Mouse (Mus musculus) kidney, embryonic 14.5 days (tissue): ENCODE measurements at regions not wholly inside any gene's neighbourhood (a gene's known extent, or its start where the extent isn't known, plus 50 kb on each side); places are given as distances from the start of the nearest gene placed in this dataset.

Experiments used
- ATAC-seq: fragments of 200-750 bp; cut with Nextera tagmentation; 2 replicates; pipeline ENCODE4 v1.8.0; 2017; ENCODE audit warnings: moderate number of reproducible peaks, mild to moderate bottlenecking, moderate TSS enrichment, moderate library complexity; ENCODE audit not compliant: low FRiP score, low TSS enrichment
- H3K27ac ChIP-seq: fragments of 300-500 bp; sonication (generic); 2 replicates; pipeline ENCODE4 v1.5.1; 2014; ENCODE audit warnings: low read depth, mild to moderate bottlenecking, low read length, moderate library complexity, mixed read lengths
- H3K27me3 ChIP-seq: fragments of 300-500 bp; sonication (generic); 2 replicates; pipeline ENCODE4 v1.6.1; 2014; ENCODE audit warnings: mild to moderate bottlenecking, low read length; ENCODE audit not compliant: control insufficient read depth, insufficient read depth
- H3K36me3 ChIP-seq: fragments of 300-500 bp; sonication (generic); 2 replicates; pipeline ENCODE4 v1.6.1; 2014; ENCODE audit warnings: low read length, mixed read lengths; ENCODE audit not compliant: control insufficient read depth, insufficient read depth
- H3K4me1 ChIP-seq: fragments of 300-500 bp; sonication (generic); 2 replicates; pipeline ENCODE4 v1.6.1; 2014; ENCODE audit warnings: low read length, mixed read lengths; ENCODE audit not compliant: control insufficient read depth, insufficient read depth
- H3K4me2 ChIP-seq: fragments of 300-500 bp; sonication (generic); replicated peaks from 2 replicates; pipeline ENCODE4 v1.6.1; 2014; ENCODE audit warnings: low read depth, mild to moderate bottlenecking, low read length
- H3K4me3 ChIP-seq: fragments of 300-500 bp; sonication (generic); 2 replicates; pipeline ENCODE4 v1.5.1; 2014; ENCODE audit warnings: mild to moderate bottlenecking, low read length
- H3K9ac ChIP-seq: fragments of 300-500 bp; sonication (generic); 2 replicates; pipeline ENCODE4 v1.6.1; 2014; ENCODE audit warnings: low read depth, mild to moderate bottlenecking, low read length, moderate library complexity
- H3K9me3 ChIP-seq: fragments of 300-500 bp; sonication (generic); 2 replicates; pipeline ENCODE4 v1.6.1; 2016; ENCODE audit warnings: low read length; ENCODE audit not compliant: control insufficient read depth
- WGBS: fragments of 180-500 bp; shearing (Covaris S2); extraction: QIAGEN DNeasy Blood & Tissue Kit; methylation state at CpG from one replicate; pipeline ENCODE4 v1.1.7; 2014; 5-methylcytosine and 5-hydroxymethylcytosine counted together

- H3K27ac ChIP-seq, result no peak overlapping the region; the same call in 1 of the 2 replicates
- no peaks in the 10 kb centered on the region for H3K27me3 ChIP-seq
- H3K9me3 ChIP-seq, result no peaks in the 10 kb centered on the region
- H3K9ac ChIP-seq, result no peak overlapping the region
- no peaks in the 10 kb centered on the region for H3K4me1 ChIP-seq
- no peaks in the 10 kb centered on the region for H3K36me3 ChIP-seq
- no peak overlapping the region for H3K4me3 ChIP-seq
- 61% methylated on average over 6 of the region's 6 CpGs for WGBS
- no peak overlapping the region for H3K4me2 ChIP-seq
- ATAC-seq, result no peak
Observed at GRCm38 (mm10) chr8:35996330-35997077, 230.9 kb downstream of the Gm19410 start.

- no peaks in the 10 kb centered on the region for H3K36me3 ChIP-seq
- no peak overlapping the region for H3K27ac ChIP-seq
- no peak overlapping the region for H3K4me3 ChIP-seq
- H3K9me3 ChIP-seq, result no peaks in the 10 kb centered on the region
- no peak overlapping the region for H3K4me2 ChIP-seq
- WGBS, result 71% methylated on average over 9 of the region's 9 CpGs
- no peaks in the 10 kb centered on the region for H3K4me1 ChIP-seq
- ATAC-seq, result no peak
- no peak overlapping the region for H3K9ac ChIP-seq
- no peaks in the 10 kb centered on the region for H3K27me3 ChIP-seq
Observed at GRCm38 (mm10) chr8:35999584-35999983, 234.0 kb downstream of the Gm19410 start.

- H3K27ac ChIP-seq, result no peak overlapping the region
Observed at GRCm38 (mm10) chr8:36004387-36004786, 238.8 kb downstream of the Gm19410 start.

GRCm38 (mm10) chr8:36005536-36005935 lies 239.9 kb downstream of the Gm19410 start:
- Histone ChIP-seq H3K4me3 (no peak overlapping the region), H3K27ac (no peak overlapping the region), H3K4me2 (no peak overlapping the region), H3K4me1 (no peaks in the 10 kb centered on the region), H3K9ac (no peak overlapping the region), H3K36me3 (no peaks in the 10 kb centered on the region), H3K9me3 (no peaks in the 10 kb centered on the region), H3K27me3 (no peaks in the 10 kb centered on the region)
- ATAC-seq, result no peak
- 76% methylated on average over 3 of the region's 3 CpGs for WGBS

More at GRCm38 (mm10) chr8:36004387-36004786, 238.8 kb downstream of the Gm19410 start:
- no peaks in the 10 kb centered on the region for H3K27me3 ChIP-seq
- WGBS, result 84% methylated on average over 2 of the region's 2 CpGs
- no peak overlapping the region for H3K9ac ChIP-seq
- no peaks in the 10 kb centered on the region for H3K4me1 ChIP-seq
- ATAC-seq, result no peak
- H3K36me3 ChIP-seq, result no peaks in the 10 kb centered on the region
- H3K4me2 ChIP-seq, result no peak overlapping the region
- H3K9me3 ChIP-seq, result no peaks in the 10 kb centered on the region
- no peak overlapping the region for H3K4me3 ChIP-seq

- Histone ChIP-seq H3K4me2 (no peak overlapping the region), H3K4me1 (no peaks in the 10 kb centered on the region), H3K9ac (no peak overlapping the region), H3K36me3 (no peaks in the 10 kb centered on the region), H3K27ac (no peak overlapping the region), H3K9me3 (no peaks in the 10 kb centered on the region), H3K4me3 (no peak overlapping the region), H3K27me3 (no peaks in the 10 kb centered on the region)
- 96% methylated on average over 1 of the region's 1 CpGs for WGBS
- ATAC-seq, result no peak
Observed at GRCm38 (mm10) chr8:36007724-36008123, 242.1 kb downstream of the Gm19410 start.

- no peaks in the 10 kb centered on the region for H3K9me3 ChIP-seq
- no peaks in the 10 kb centered on the region for H3K4me1 ChIP-seq
- no peaks in the 10 kb centered on the region for H3K36me3 ChIP-seq
- H3K4me3 ChIP-seq, result no peak overlapping the region
- no peak overlapping the region for H3K27ac ChIP-seq
- no peak overlapping the region for H3K4me2 ChIP-seq
- no peak for ATAC-seq
- 64% methylated on average over 9 of the region's 9 CpGs for WGBS
- no peaks in the 10 kb centered on the region for H3K27me3 ChIP-seq
- no peak overlapping the region for H3K9ac ChIP-seq
Observed at GRCm38 (mm10) chr8:36009565-36009964, 244.0 kb downstream of the Gm19410 start.

- ATAC-seq, result no peak
Observed at GRCm38 (mm10) chr8:36010446-36011217, 245.0 kb downstream of the Gm19410 start.

GRCm38 (mm10) chr8:36014862-36015261 lies 249.3 kb downstream of the Gm19410 start:
- H3K4me2 ChIP-seq, result no peak overlapping the region
- ATAC-seq, result no peak
- no peaks in the 10 kb centered on the region for H3K36me3 ChIP-seq
- H3K4me3 ChIP-seq, result no peak overlapping the region
- H3K9ac ChIP-seq, result no peak overlapping the region
- H3K4me1 ChIP-seq, result peaks cover 8% of the 10 kb centered on the region; the same call in 1 of the 2 replicates
- no peaks in the 10 kb centered on the region for H3K9me3 ChIP-seq
- H3K27ac ChIP-seq, result no peak overlapping the region
- WGBS, result 74% methylated on average over 8 of the region's 8 CpGs
- no peaks in the 10 kb centered on the region for H3K27me3 ChIP-seq

More at GRCm38 (mm10) chr8:36010446-36011217, 245.0 kb downstream of the Gm19410 start:
- no peaks in the 10 kb centered on the region for H3K4me1 ChIP-seq
- no peak overlapping the region for H3K9ac ChIP-seq
- no peak overlapping the region for H3K4me2 ChIP-seq
- no peak overlapping the region for H3K27ac ChIP-seq
- H3K4me3 ChIP-seq, result no peak overlapping the region
- H3K9me3 ChIP-seq, result no peaks in the 10 kb centered on the region
- WGBS, result 54% methylated on average over 11 of the region's 11 CpGs
- H3K27me3 ChIP-seq, result no peaks in the 10 kb centered on the region
- H3K36me3 ChIP-seq, result no peaks in the 10 kb centered on the region
